Mouse (Mus musculus) kidney, adult 2 months (tissue): ENCODE results near the gene Trim44.

Experiments used
- CTCF ChIP-seq: fragments of 200-500 bp; conservative IDR thresholded peaks from 2 replicates; pipeline ENCODE4 v1.5.1; 2011; ENCODE audit warnings: low read depth, mild to moderate bottlenecking, control low read depth, low read length, moderate library complexity, mixed read lengths; ENCODE audit not compliant: insufficient read depth, insufficient read length
- POLR2A ChIP-seq: fragments of 200-500 bp; IDR thresholded peaks from one replicate; pipeline ENCODE4 v1.6.1; 2011; ENCODE audit warnings: low read depth, low read length, control low read depth

- no peak for TF ChIP-seq POLR2A
- TF ChIP-seq CTCF = no peak
Observed at GRCm38 (mm10) chr2:102303274-102303673, 104.4 kb downstream of the Trim44 start.
